Mouse (Mus musculus) hindbrain, embryonic 16.5 days (tissue): ENCODE measurements around the gene Zcchc13. TPM values are rescaled to one million over a fixed set of nuclear protein-coding genes. Genes with fewer than 3 reads are reported as not detected.

Source experiments
- ATAC-seq: fragments of 200-750 bp; cut with Nextera tagmentation; 2 replicates; pipeline ENCODE4 v1.8.0; 2017; ENCODE audit warnings: moderate TSS enrichment, moderate library complexity
- H3K27ac ChIP-seq: fragments of 300-500 bp; sonication (generic); 2 replicates; pipeline ENCODE4 v1.5.1; 2014; ENCODE audit warnings: low read depth, mild to moderate bottlenecking, control low read depth, low read length, moderate library complexity
- H3K27me3 ChIP-seq: fragments of 300-500 bp; sonication (generic); replicated peaks from 2 replicates; pipeline ENCODE4 v1.6.1; 2014; ENCODE audit warnings: low read length; ENCODE audit not compliant: control insufficient read depth, insufficient read depth
- H3K36me3 ChIP-seq: fragments of 300-500 bp; sonication (generic); 2 replicates; pipeline ENCODE4 v1.6.1; 2014; ENCODE audit warnings: mild to moderate bottlenecking, low read length, moderate library complexity, mixed read lengths; ENCODE audit not compliant: control insufficient read depth, insufficient read depth
- H3K4me1 ChIP-seq: fragments of 300-500 bp; sonication (generic); 2 replicates; pipeline ENCODE4 v1.6.1; 2014; ENCODE audit warnings: low read depth, low read length; ENCODE audit not compliant: control insufficient read depth, insufficient read depth
- H3K4me2 ChIP-seq: fragments of 300-500 bp; sonication (generic); 2 replicates; pipeline ENCODE4 v1.6.1; 2014; ENCODE audit warnings: mild to moderate bottlenecking, low read length, control low read depth, moderate library complexity
- H3K4me3 ChIP-seq: fragments of 300-500 bp; sonication (generic); 2 replicates; pipeline ENCODE4 v1.5.1; 2014; ENCODE audit warnings: mild to moderate bottlenecking, low read length, control low read depth, moderate library complexity
- H3K9ac ChIP-seq: fragments of 300-500 bp; sonication (generic); 2 replicates; pipeline ENCODE4 v1.6.1; 2014; ENCODE audit warnings: low read depth, mild to moderate bottlenecking, control low read depth, low read length, moderate library complexity
- H3K9me3 ChIP-seq: fragments of 300-500 bp; sonication (generic); 2 replicates; pipeline ENCODE4 v1.6.1; 2014; ENCODE audit warnings: mild to moderate bottlenecking, low read length, moderate library complexity; ENCODE audit not compliant: control insufficient read depth
- WGBS: fragments of 180-500 bp; shearing (Covaris S2); extraction: QIAGEN DNeasy Blood & Tissue Kit; methylation state at CpG from one replicate; pipeline ENCODE4 v1.1.7; 2014; 5-methylcytosine and 5-hydroxymethylcytosine counted together
- polyA plus RNA-seq: library from polyadenylated mRNA; unstranded; fragments of >200 nt; fragmentation: Nextera tagmentation; extraction: Ambion mirVana; gene quantifications from 2 replicates; pipeline ENCODE4 v1.2.1, GENCODE M21; 2015

Zcchc13 gene
- not detected in 2 replicates for polyA plus RNA-seq

DNA sequence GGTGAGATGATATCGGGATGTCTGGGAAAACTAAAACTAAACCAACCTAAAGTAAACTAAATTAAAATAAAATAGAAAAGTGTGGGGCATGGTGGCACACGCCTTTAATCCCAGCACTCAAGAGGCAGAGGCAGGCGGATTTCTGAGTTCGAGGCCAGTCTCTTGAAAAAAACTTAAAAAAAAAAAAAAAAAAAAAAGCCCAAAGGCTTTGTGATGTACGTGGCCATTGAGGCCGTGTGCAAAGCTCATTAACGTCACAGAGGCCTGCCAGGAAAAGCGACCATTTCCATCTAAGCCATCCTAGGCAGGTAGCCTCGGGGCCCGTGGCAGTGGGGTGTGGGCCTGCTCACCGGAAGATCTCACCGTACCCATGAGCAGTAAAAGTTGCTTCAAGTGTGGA lies at the start of gene Zcchc13:
TSS of gene Zcchc13 (plus strand) at position 284 of the 400 bp plus-strand sequence.
- ATAC-seq: no peak

DNA sequence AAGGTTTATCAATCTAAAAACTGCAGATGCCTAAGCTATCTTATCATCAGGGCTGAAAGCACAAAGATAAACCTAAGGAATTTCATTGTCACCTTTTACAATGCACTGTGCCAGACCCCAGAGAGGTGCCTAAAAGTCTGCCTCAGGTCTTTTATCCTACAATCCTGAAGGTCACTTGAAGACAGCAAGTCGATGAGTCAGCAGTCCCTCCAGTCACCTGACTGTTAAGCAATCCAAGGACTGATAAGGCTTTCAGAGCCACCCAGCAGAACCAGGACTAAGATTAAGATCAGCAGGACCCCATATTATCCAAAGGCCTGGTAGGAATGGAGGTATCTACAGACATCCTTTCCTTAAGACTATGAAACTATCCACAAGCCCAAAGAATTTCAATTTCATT lies 46.1 kb upstream of the Zcchc13 start:
- ATAC-seq: no peak
- Histone ChIP-seq H3K9me3 (no peaks in the 10 kb centered on the region), H3K4me2 (no peak overlapping the region), H3K9ac (no peak overlapping the region), H3K4me1 (no peaks in the 10 kb centered on the region), H3K27ac (no peak overlapping the region), H3K4me3 (no peak overlapping the region), H3K27me3 (no peaks in the 10 kb centered on the region), H3K36me3 (no peaks in the 10 kb centered on the region)
- WGBS: 86% methylated on average over 1 of the region's 1 CpGs

More for the DNA sequence above, at the start of gene Zcchc13:
- no peaks in the 10 kb centered on the region for H3K36me3 ChIP-seq
- H3K27me3 ChIP-seq: peaks cover 2% of the 10 kb centered on the region; the same call in 1 of the 2 replicates
- WGBS: 80% methylated on average over 12 of the region's 12 CpGs
- H3K9me3 ChIP-seq: no peaks in the 10 kb centered on the region
- H3K9ac ChIP-seq: no peak within 1 kb of the TSS
- no peak within 1 kb of the TSS for H3K27ac ChIP-seq
- H3K4me2 ChIP-seq: no peak within 1 kb of the TSS
- H3K4me1 ChIP-seq: no peaks in the 10 kb centered on the region
- H3K4me3 ChIP-seq: no peak within 1 kb of the TSS

- Histone ChIP-seq H3K4me2 (no peak overlapping the region), H3K27me3 (no peaks in the 10 kb centered on the region), H3K36me3 (no peaks in the 10 kb centered on the region), H3K27ac (no peak overlapping the region), H3K9ac (no peak overlapping the region), H3K4me1 (no peaks in the 10 kb centered on the region), H3K9me3 (no peaks in the 10 kb centered on the region), H3K4me3 (no peak overlapping the region)
- no peak for ATAC-seq
- 84% methylated on average over 6 of the region's 6 CpGs for whole genome bisulfite sequencing
Measured at GRCm38 (mm10) chrX:103592056-103592455, 38.3 kb upstream of the Zcchc13 start.

- WGBS: 97% methylated on average over 5 of the region's 5 CpGs
- H3K9ac ChIP-seq: no peak overlapping the region
- ATAC-seq: no peak
- H3K27ac ChIP-seq: no peak overlapping the region
- H3K27me3 ChIP-seq: no peaks in the 10 kb centered on the region
- no peaks in the 10 kb centered on the region for H3K4me1 ChIP-seq
- H3K4me3 ChIP-seq: no peak overlapping the region
- H3K9me3 ChIP-seq: no peaks in the 10 kb centered on the region
- H3K36me3 ChIP-seq: peaks cover 9% of the 10 kb centered on the region; the same call in 1 of the 2 replicates
- H3K4me2 ChIP-seq: no peak overlapping the region
Measured at GRCm38 (mm10) chrX:103602553-103602952, 27.8 kb upstream of the Zcchc13 start.

DNA sequence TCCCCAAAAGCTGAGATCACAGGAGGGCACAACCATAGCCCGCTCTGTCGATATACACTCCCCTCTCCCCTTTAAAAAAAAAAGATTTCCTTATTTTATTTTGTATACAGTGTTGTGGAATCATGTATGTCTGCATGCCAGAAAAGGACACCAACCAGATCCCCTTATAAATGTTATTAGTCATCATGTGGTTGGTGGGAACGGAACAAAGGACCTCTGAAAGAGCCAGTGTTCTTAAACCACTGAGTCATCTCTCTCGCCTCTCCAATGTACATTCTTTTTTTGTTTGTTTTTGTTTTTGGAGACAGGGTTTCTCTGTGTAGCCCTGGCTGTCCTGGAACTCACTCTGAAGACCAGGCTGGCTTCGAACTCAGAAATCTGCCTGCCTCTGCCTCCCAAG lies 26.2 kb upstream of the Zcchc13 start:
- no peaks in the 10 kb centered on the region for H3K4me1 ChIP-seq
- H3K27ac ChIP-seq: no peak overlapping the region
- no peak for ATAC-seq
- no peaks in the 10 kb centered on the region for H3K9me3 ChIP-seq
- H3K27me3 ChIP-seq: no peaks in the 10 kb centered on the region
- no peak overlapping the region for H3K4me2 ChIP-seq
- H3K9ac ChIP-seq: no peak overlapping the region
- H3K4me3 ChIP-seq: no peak overlapping the region
- 94% methylated on average over 5 of the region's 5 CpGs for WGBS
- H3K36me3 ChIP-seq: peaks cover 7% of the 10 kb centered on the region; the same call in 1 of the 2 replicates

DNA sequence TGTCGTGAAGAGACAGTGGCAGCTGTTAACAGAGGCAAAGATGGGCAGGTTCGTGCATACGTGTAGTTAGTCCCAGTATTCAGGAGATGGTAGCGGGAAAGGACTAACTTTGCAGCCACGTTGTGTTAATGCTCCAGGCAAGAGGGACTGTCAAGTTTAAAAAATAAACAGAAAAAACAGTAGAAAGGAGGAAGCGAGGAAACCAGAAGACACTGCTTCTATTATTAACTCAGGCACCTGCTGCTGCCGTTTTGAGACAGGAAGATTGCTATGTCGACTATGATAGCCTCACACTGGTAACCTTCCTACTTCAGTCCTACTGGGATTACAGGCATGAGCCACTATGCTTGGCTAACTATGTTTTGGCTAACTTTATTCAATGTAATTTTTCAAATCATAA lies 24.9 kb upstream of the Zcchc13 start:
- Histone ChIP-seq H3K36me3 (peaks cover 7% of the 10 kb centered on the region; the same call in 1 of the 2 replicates), H3K4me3 (no peak overlapping the region), H3K4me1 (no peaks in the 10 kb centered on the region), H3K4me2 (no peak overlapping the region), H3K9ac (no peak overlapping the region), H3K9me3 (no peaks in the 10 kb centered on the region), H3K27me3 (no peaks in the 10 kb centered on the region), H3K27ac (no peak overlapping the region)
- 93% methylated on average over 8 of the region's 8 CpGs for WGBS
- ATAC-seq: no peak

DNA sequence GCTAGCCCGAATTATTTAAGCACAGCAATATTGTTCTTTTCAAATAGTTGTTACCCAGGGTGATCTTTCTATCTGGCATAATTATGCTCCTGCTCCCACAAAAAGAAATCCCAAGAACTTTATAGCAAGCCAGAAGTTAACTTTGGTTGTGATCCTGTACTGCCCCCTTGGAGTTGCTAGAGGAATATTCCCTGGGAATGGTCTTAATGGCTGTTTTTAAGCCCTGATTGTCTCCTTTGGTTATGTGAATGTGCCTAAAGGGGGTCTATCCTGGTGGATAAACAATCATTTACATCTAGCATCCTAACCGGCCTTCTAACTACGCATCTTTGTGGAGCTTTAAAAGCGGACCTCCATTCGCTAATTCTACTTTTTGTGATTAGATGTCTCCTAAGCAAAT lies 20.0 kb upstream of the Zcchc13 start:
- Histone ChIP-seq H3K27ac (no peak overlapping the region), H3K9me3 (no peaks in the 10 kb centered on the region), H3K4me3 (no peak overlapping the region), H3K36me3 (peaks cover 2% of the 10 kb centered on the region; the same call in 1 of the 2 replicates), H3K4me1 (no peaks in the 10 kb centered on the region), H3K27me3 (no peaks in the 10 kb centered on the region), H3K4me2 (no peak overlapping the region), H3K9ac (no peak overlapping the region)
- ATAC-seq: no peak
- 92% methylated on average over 5 of the region's 5 CpGs for WGBS

GRCm38 (mm10) chrX:103611462-103611861 lies 18.9 kb upstream of the Zcchc13 start:
- Histone ChIP-seq H3K4me3 (no peak overlapping the region), H3K27me3 (no peaks in the 10 kb centered on the region), H3K36me3 (peaks cover 2% of the 10 kb centered on the region; the same call in 1 of the 2 replicates), H3K4me2 (no peak overlapping the region), H3K9me3 (no peaks in the 10 kb centered on the region), H3K4me1 (no peaks in the 10 kb centered on the region; the same call in 1 of the 2 replicates), H3K9ac (no peak overlapping the region), H3K27ac (no peak overlapping the region)
- 93% methylated on average over 2 of the region's 2 CpGs for WGBS
- ATAC-seq: no peak

GRCm38 (mm10) chrX:103614700-103615233 lies 15.6 kb upstream of the Zcchc13 start:
- no peak overlapping the region for H3K27ac ChIP-seq
- H3K4me2 ChIP-seq: no peak overlapping the region
- no peaks in the 10 kb centered on the region for H3K27me3 ChIP-seq
- no peaks in the 10 kb centered on the region; the same call in 1 of the 2 replicates for H3K4me1 ChIP-seq
- H3K4me3 ChIP-seq: no peak overlapping the region
- no peaks in the 10 kb centered on the region for H3K36me3 ChIP-seq
- H3K9ac ChIP-seq: no peak overlapping the region
- 93% methylated on average over 24 of the region's 24 CpGs for WGBS
- H3K9me3 ChIP-seq: no peaks in the 10 kb centered on the region
- no peak for ATAC-seq
